Mouse (Mus musculus): ENCODE results near the gene Nanos3. TPM values are rescaled to one million over a fixed set of nuclear protein-coding genes. Genes with fewer than 3 reads are reported as not detected.

Gene Nanos3
- total RNA-seq, 2 experiments from 2014 or later: 1.4 to 2.4 TPM

- DNase-seq: no peak
Observed at GRCm38 (mm10) chr8:84126742-84127141, 58.3 kb downstream of the Nanos3 start.

GRCm38 (mm10) chr8:84125656-84126055 is 59.4 kb downstream of the Nanos3 start, which contains the start of gene Podnl1:
Gene Podnl1, plus strand, starts transcription at chr8:84125989.
- no peak for DNase-seq

Small RNA genes within 50 kb of the gene (microRNA-seq; reads per million reads assigned to microRNA genes)
- gene Gm25110 (0 reads per million in 2 experiments), gene Mir181c (609 to 907 reads per million in 2 experiments), gene Mir181d (909 to 919 reads per million in 2 experiments), gene Mir23a (31,576 to 34,975 reads per million in 2 experiments), gene Mir24-2 (0 reads per million in 2 experiments), gene Mir27a (320 to 471 reads per million in 2 experiments), gene Mir3074-2 (0 reads per million in 2 experiments)

Other genes starting within 250 kb of the Nanos3 start
- gene Gm10644, start 230.0 kb downstream of the Nanos3 start, total RNA-seq (2021): under 1 TPM in 1 of 2 experiments, not detected in 1; 0.32 TPM
- 1 to 10 TPM; 6.5 to 7.3 TPM for gene Asf1b, start 229.7 kb downstream of the Nanos3 start, total RNA-seq (2021)
- gene Prkaca, start 212.2 kb downstream of the Nanos3 start, total RNA-seq (2021): 100 to 1,000 TPM; 490 to 518 TPM
- 10 to 100 TPM; 24.8 to 30.3 TPM for gene Samd1, start 187.5 kb downstream of the Nanos3 start, total RNA-seq (2021)
- under 1 TPM in 1 of 2 experiments, not detected in 1; 0.47 TPM for gene 1700067K01Rik, start 183.7 kb downstream of the Nanos3 start, total RNA-seq (2021)
- 1 to 10 TPM; 1.7 to 2.0 TPM for gene 2210011C24Rik, start 173.0 kb downstream of the Nanos3 start, total RNA-seq (2021)
- gene Palm3, start 163.7 kb downstream of the Nanos3 start, total RNA-seq (2021): 1 to 10 TPM in 1 of 2 experiments, under 1 TPM in 1; 0.99 to 1.1 TPM
- under 1 TPM; 0.84 to 0.87 TPM for gene Il27ra, start 142.6 kb downstream of the Nanos3 start, total RNA-seq (2021)
- gene Rln3, start 140.2 kb downstream of the Nanos3 start, total RNA-seq (2021): not detected
- gene Gm10643, start 120.1 kb downstream of the Nanos3 start, total RNA-seq (2021): 1 to 10 TPM; 1.6 to 1.9 TPM
- gene Rfx1, start 118.4 kb downstream of the Nanos3 start, total RNA-seq (2021): 1 to 10 TPM; 5.2 to 8.2 TPM
- gene Dcaf15, start 80.4 kb downstream of the Nanos3 start, total RNA-seq (2021): 10 to 100 TPM in 1 of 2 experiments, 1 to 10 TPM in 1; 9.5 to 11.2 TPM
- gene Podnl1, start 59.2 kb downstream of the Nanos3 start, total RNA-seq (2021): 1 to 10 TPM in 1 of 2 experiments, under 1 TPM in 1; 0.14 to 2.4 TPM
- 10 to 100 TPM; 12.5 to 13.9 TPM for gene Cc2d1a, start 37.3 kb downstream of the Nanos3 start, total RNA-seq (2021)
- gene 4930432K21Rik, start 37.2 kb downstream of the Nanos3 start, total RNA-seq (2021): under 1 TPM; 0.32 to 0.54 TPM
- gene Zswim4, start 51.8 kb upstream of the Nanos3 start, total RNA-seq (2021): 1 to 10 TPM; 7.9 to 8.5 TPM
- gene D8Ertd738e, start 64.5 kb upstream of the Nanos3 start, total RNA-seq (2021): 100 to 1,000 TPM; 180 to 184 TPM
- gene Mri1, start 72.1 kb upstream of the Nanos3 start, total RNA-seq (2021): 10 to 100 TPM; 16.8 to 20.6 TPM
- 10 to 100 TPM; 11.3 to 11.4 TPM for gene Ccdc130, start 85.2 kb upstream of the Nanos3 start, total RNA-seq (2021)
- 1 to 10 TPM; 5.2 to 8.4 TPM for gene Cacna1a, start 203.2 kb upstream of the Nanos3 start, total RNA-seq (2021)